Mouse (Mus musculus): Measurements from ENCODE around the gene Trem3. TPM values are rescaled to one million over a fixed set of nuclear protein-coding genes. Genes with fewer than 3 reads are reported as not detected.

The Trem3 gene
- 0.20 and 0.23 TPM in 2 replicates for polyA plus RNA-seq (2012; rRNA removed; ENCODE audit: low replicate concordance)

DNA sequence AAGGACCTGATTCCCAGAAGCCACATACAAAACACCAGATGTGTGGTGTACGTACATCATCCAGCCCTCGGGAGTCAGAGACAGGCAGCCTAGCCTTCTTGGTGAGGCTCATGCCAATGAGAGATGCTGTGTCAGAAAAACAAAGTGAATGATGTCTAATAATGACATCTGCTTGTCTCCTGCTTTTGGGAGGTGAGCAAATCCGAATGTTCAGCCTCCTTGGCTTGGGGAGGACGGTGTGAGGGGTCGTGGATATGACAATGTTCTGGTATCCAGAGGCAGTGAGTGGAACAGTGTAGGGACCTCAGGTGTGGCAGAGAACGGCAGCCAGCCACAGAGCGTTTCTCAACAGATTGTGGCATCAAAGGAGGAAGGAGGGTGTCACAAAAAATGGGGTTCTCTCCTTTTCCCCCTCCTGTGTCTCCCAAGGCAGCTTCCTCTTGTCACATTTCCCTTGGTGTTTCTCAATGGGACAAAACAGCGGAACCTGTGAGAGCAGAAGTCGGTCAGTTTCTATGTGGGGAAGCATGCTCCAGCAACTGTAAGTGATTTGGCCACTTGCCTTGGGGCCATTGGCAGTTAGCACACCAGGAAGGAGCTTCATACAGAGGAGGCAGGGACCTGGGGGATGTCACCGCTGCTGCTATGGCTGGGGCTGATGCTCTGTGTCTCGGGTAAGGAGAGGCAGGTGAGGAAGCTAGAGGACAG is at the start of gene Trem3:
TSS of gene Trem3 (plus strand) at position 557 of the 708 bp plus-strand sequence.

GRCm38 (mm10) chr17:48232518-48232917 is 15.1 kb upstream of the Trem3 start, which contains the start of gene Trem1:
Gene Trem1, plus strand, starts transcription at chr17:48232768.

GRCm38 (mm10) chr17:48263741-48264362 is 16.3 kb downstream of the Trem3 start, which contains the start of gene Treml4:
Gene Treml4, plus strand, starts transcription at chr17:48264295.

GRCm38 (mm10) chr17:48299203-48299602 is 51.6 kb downstream of the Trem3 start, which contains the start of gene Treml2:
Gene Treml2, plus strand, starts transcription at chr17:48299498.

Other genes starting within 250 kb of the Trem3 start
- gene 1700122O11Rik, start 209.5 kb upstream of the Trem3 start, polyA plus RNA-seq (2012; rRNA removed; ENCODE audit: low replicate concordance) = not detected in 2 replicates
- not detected in 2 replicates for gene 1700067P10Rik, start 158.5 kb upstream of the Trem3 start, polyA plus RNA-seq (2012; rRNA removed; ENCODE audit: low replicate concordance)
- 0.19 and 0.24 TPM in 2 replicates for gene 9830107B12Rik, start 101.5 kb upstream of the Trem3 start, polyA plus RNA-seq (2012; rRNA removed; ENCODE audit: low replicate concordance)
- 0.85 and 4.0 TPM in 2 replicates for gene A530064D06Rik, start 80.5 kb upstream of the Trem3 start, polyA plus RNA-seq (2012; rRNA removed; ENCODE audit: low replicate concordance)
- 0.04 and 0.16 TPM in 2 replicates for gene Trem1, start 15.0 kb upstream of the Trem3 start, polyA plus RNA-seq (2012; rRNA removed; ENCODE audit: low replicate concordance)
- gene Treml4, start 16.5 kb downstream of the Trem3 start, polyA plus RNA-seq (2012; rRNA removed; ENCODE audit: low replicate concordance) = 2.5 TPM in 2 replicates
- gene Treml2, start 51.7 kb downstream of the Trem3 start, polyA plus RNA-seq (2012; rRNA removed; ENCODE audit: low replicate concordance) = 21.3 and 24.8 TPM in 2 replicates
- 2.7 and 2.8 TPM in 2 replicates for gene B430306N03Rik, start 68.4 kb downstream of the Trem3 start, polyA plus RNA-seq (2012; rRNA removed; ENCODE audit: low replicate concordance)
- gene Trem2, start 98.6 kb downstream of the Trem3 start, polyA plus RNA-seq (2012; rRNA removed; ENCODE audit: low replicate concordance) = 6.0 and 8.5 TPM in 2 replicates
- 0.13 and 0.23 TPM in 2 replicates for gene Treml1, start 112.1 kb downstream of the Trem3 start, polyA plus RNA-seq (2012; rRNA removed; ENCODE audit: low replicate concordance)
- 84.2 and 97.2 TPM in 2 replicates for gene Nfya, start 162.1 kb downstream of the Trem3 start, polyA plus RNA-seq (2012; rRNA removed; ENCODE audit: low replicate concordance)
- gene Oard1, start 162.2 kb downstream of the Trem3 start, polyA plus RNA-seq (2012; rRNA removed; ENCODE audit: low replicate concordance) = 5.7 and 13.3 TPM in 2 replicates
- gene Apobec2, start 185.2 kb downstream of the Trem3 start, polyA plus RNA-seq (2012; rRNA removed; ENCODE audit: low replicate concordance) = 0.44 and 185 TPM in 2 replicates
- 0.42 and 0.45 TPM in 2 replicates for gene Tspo2, start 203.7 kb downstream of the Trem3 start, polyA plus RNA-seq (2012; rRNA removed; ENCODE audit: low replicate concordance)
- 4.6 and 5.3 TPM in 2 replicates for gene Unc5cl, start 207.1 kb downstream of the Trem3 start, polyA plus RNA-seq (2012; rRNA removed; ENCODE audit: low replicate concordance)